Mouse (Mus musculus): Measurements from ENCODE around the gene Dph3.
"Not testable (repeated sequence)": the region's sequence is repeated elsewhere in the genome, so short reads cannot be mapped to it uniquely, and the experiment has no call there.

The Dph3 gene

DNA sequence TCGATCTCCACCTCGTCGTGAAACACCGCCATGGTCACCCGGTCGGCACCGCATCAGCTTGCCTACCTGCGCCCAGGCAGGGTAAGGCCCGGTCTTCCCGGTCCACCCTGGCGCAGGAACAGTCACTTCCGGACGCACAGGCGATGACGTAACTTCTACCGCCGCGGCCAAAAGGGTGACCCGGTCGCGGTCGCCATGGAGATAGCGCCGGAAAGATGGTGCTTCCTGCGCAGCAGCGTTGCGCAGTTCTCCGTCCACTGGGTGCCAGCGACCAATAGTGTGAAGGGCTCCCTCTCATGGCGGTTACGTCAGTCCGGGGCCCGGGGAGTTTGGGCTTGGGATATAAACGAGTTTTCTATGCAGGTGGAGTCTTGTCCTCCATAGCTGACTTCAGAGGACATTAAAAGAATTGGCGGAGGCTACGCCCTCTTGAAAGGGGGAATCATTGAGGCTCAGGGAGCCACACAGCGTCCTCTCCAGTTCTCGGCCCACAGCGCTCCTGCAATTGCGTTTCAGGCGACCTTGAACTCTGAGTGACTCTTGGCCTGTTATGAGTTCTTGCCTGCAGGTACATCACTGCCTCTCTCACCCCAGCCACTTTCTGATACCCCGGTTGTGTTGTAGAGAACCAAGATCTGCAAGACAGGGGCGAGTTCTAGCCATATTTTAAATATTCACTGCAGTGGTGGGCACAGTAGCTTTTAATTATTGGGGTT is at the start of gene Dph3:
Gene Dph3, minus strand, starts transcription at position 244 of the 716 bp plus-strand sequence.
- in situ Hi-C loops (cut with MboI, MseI), result loop anchor here (5.0 kb wide), 1 partner anchor 72 kb away; the partner anchor contains the start of gene Ncoa4

DNA sequence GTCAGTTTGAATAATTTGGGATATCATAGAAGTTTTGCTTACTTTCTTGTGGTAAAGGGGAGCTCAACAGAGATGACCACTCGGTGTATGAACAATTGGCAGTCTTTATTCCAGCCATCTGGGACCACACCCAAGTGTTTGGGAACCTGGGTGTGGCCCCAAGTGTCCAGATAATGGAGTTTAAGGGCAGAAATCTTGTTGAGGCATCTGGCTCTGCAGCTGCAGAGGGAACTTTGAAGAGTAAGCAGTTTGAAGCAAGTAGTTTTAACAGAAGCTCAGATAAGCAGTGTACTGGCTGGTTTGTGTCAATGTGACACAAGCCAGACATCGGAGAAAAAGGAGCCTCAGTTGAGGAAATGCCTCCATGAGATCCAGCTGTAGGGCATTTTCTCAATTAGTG is 48.8 kb upstream of the Dph3 start:
- in situ Hi-C loops (cut with MboI, MseI), result no loop called here

DNA sequence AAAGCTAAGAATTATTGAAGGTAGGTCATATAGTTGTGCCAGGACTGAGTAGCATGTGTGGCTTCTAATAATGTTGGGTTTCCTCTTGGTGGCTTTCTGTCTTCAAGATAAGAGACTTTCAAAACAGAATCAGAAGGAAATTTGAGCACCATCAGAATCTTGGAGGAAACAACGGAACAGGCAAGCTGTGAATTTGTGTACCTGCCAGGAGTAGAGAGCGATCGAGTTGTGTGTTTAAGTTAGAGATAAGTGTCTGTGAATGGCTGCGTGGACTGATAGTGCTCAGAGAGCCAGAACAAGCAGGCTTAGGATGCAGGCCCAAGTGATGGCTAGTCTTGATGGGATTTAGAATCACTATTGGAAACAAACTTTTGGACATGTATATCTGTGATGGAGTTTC is 46.3 kb upstream of the Dph3 start:
- in situ Hi-C loops (cut with MboI, MseI), result no loop called here

DNA sequence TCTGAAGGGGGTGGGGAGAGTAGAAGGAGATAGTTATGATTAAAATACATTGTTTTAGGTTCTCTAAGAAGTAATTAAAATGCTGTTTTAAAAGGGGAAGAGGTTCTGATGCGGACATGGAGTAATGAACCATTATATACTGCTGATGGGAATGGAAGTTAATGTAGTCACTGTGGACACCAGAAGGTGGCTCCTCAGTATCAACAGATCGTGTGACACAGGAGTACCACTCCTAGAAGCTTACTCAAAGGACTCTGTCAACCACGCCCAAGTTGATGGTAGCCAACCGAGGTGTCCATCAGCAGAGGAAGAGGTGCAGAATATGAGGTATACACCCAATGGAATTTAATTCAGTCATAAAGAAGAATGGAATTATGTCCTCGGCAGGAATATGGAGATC is 42.9 kb upstream of the Dph3 start:
- in situ Hi-C loops (cut with MboI, MseI), result no loop called here

DNA sequence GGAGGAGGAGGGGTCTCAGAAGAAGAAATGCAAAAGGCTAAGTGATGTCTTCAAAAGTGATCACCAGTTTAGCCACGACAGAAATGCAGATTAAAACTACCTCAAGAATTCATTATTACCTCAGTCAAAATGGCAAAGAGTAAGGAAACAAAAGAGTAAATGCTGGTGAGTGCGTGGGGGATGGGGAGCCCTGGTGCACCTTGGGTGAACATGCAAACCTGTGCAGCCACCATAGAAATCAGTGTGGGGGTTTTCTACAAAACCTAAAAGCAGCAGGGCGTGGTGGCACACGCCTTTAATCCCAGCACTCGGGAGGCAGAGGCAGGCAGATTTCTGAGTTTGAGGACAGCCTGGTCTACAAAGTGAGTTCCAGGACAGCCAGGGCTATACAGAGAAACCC is 39.7 kb upstream of the Dph3 start:
- in situ Hi-C loops (cut with MboI, MseI), result not testable (repeated sequence)

DNA sequence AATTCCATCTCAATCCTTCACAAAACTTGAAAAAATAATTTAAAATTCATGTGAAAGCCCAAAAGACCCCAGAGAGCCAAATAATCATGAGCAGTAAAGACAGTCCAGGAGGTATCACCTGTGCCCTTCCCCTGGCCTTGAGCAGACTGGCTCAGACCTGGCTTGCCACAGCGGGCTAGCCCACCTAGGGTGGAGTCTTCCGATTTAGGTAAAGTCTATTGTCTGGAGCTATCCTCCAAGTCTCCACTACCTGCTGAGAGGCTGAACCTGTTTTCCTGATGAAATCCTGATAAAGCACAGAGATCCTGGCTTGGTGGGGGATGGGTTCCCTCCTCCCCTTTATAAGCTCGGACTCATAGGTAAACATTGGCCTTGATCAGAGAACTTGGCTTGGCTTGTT is 38.7 kb upstream of the Dph3 start:
- in situ Hi-C loops (cut with MboI, MseI), result no loop called here

DNA sequence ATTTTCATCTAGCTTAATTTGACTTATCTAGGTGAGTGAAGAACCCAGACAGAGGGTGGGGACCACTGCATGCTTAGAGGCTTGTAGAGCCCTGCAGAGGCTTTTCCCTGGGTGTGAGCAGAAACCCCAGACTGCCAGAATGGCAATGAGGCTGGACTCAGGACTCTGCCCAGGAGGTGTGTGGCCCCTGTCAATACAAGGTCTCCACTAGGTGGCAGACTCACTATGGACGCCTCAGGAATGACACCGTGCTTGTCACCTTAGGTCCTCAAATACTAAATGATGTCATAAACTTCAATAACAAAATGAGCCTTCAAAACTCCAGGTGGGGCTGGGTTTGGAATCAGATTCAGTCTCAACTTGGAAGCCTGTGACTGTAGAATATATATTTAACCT is 36.4 kb upstream of the Dph3 start:
- in situ Hi-C loops (cut with MboI, MseI), result no loop called here

DNA sequence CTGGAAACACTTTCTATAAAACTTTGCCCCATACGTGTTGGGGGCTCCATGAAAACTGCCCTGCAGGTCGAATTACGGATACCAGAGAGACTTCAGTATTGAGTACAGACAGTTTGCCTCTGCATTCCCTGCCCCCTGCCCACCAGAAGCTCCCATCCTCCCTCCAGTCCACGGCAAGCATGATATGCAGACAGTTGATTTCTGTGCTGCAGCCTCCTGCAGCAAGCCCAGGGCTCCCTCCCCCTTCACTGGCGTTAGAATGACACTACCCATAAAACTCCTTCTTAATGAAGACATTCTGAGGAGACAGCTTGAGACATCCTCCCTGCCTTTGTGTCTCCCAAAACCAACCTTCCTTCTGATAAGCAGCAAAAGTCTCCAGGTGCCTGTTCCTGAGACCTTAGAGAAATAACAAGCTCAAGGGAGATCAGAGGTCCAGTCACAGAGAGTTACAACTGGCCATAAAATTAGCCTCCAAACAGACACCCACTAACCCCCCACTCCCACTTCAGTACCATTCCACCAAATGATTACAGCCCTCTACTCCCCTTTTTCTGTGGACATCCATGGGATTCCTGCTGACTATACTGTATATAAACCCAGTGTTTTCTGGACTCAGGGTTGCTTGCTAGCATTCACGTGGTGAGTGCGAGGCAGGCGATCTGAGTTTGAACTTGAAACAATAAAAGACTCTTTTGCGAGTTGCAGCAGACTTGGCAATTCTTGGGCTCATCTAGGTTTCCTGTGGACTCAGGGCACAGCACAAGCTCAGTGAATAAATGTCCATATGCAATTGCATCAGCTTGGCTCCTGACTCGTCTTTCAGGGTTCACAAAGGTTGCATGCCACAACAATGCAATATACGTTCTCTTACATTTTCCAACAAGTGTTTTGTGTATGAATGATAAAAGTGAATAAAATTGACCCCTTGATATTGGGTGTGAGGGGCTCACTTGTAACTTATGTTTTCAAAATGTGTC is 35.7 kb upstream of the Dph3 start:
- in situ Hi-C loops (cut with MboI, MseI), result no loop called here

DNA sequence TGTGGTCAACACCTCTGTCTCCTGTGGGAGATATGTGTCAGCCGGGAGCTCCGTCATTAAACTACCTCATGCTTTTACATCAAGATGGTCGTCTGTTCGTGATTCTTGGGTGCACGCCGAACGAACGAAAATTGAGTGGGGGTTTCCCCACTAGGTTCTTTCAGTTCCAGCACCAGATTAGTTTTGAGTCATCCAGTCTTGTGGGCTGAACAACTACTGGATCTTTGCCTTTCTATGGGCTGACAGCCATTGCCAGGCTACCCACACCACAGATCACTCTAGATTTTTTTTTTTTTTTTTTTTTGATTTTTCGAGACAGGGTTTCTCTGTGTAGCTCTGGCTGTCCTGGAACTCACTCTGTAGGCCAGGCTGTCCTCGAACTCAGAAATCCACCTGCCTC is 26.6 kb upstream of the Dph3 start:
- in situ Hi-C loops (cut with MboI, MseI), result not testable (repeated sequence)

DNA sequence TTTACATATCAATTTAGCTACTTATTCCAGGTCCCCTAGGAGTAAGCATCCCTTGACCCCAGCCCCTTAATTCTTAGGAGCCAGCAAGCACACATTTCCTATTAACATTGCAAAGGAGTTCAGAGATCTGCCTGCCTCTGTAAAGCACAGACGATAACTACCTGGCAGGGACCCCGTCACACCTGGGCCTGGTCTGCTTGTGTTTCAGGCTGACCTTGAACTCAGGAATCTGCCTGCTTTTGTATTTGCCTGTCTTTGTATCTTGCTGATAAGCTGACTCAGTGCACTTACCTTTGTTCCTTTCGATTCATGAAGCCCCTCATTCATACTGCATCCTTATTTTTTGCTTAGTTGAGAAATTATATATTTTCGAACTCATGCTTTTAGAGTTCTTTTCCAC is 21.4 kb upstream of the Dph3 start:
- in situ Hi-C loops (cut with MboI, MseI), result loop anchor here (10.0 kb wide), 1 partner anchor 1732 kb away; no protein-coding TSS in a partner anchor

DNA sequence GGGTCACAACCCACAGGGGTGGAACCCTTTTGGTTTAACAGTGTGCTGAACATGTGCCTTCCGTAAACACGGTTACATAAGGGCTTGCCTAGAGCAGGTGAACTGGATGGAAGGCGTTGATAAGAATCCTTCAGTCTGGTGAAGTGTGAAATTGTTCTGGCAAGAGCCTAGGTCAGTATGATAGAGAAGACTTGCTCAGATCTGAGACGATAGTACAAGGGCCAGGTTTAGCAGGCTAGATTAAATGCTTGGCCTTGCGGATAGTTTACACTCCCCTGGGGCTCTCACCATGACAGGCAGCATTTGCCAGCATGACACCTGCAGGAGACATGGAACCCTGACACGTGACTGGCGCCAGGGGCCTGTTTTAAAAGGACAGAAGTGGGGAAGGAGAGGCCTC is 20.1 kb upstream of the Dph3 start:
- in situ Hi-C loops (cut with MboI, MseI), result loop anchor here (10.0 kb wide), 1 partner anchor 1731 kb away; no protein-coding TSS in a partner anchor

DNA sequence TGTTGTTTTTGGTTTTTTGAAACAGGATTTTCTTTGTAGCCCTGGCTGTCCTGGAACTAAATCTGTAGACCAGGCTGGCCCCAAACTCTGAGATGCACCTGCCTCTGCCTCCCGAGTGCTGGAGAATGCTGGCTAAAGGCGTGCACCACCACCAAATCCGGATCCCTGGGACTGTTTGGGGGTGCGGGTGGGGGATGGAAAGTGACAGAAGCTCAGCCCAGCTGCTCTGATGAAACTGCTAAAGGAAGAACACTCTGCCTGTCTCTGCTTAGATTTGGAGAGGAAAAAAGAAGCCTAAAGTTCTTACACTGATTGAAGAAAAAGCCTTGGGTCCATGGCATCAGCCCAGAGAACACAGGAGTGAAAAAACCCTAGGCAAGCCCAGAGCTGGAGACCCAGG is 18.0 kb upstream of the Dph3 start:
- in situ Hi-C loops (cut with MboI, MseI), result loop anchor here (10.0 kb wide), 1 partner anchor 1729 kb away; no protein-coding TSS in a partner anchor

DNA sequence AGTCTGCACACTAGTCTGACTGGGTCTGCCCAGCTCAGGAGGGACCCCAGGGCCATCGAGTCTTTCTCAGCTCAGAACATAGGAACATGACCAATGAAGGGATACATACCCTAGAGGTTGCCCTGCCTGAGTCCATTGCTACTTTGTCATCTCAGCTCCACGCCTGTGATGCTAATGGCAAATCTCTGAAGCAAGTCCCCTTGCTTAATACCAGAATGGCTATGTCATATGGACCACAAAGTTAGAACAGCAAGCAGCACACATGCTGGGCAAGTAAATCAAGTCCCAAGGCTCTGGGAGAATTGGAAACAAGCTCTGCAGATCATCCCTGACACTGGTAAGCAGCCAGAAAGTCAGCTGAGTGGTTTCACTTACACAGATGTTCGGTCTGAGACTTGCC is 13.4 kb upstream of the Dph3 start:
- in situ Hi-C loops (cut with MboI, MseI), result no loop called here

DNA sequence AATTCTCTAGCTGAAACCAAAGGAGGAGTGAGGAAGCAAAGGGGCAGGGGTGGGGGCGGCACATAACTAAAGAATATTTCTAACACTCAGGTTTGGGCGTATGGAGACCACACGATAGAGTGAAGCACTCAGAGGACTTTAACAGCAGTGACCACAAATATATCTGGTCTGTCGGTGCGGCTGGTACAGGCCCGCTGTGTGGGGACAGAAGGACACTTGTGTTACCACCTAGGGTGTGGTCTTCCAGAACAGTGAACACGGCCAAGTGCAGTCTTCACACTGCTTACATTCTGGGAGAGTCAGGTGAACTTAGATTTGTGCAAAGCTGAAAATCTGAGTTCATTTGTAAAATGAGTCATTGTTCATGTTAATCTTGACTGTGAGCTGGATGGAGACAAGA is 12.2 kb upstream of the Dph3 start:
- in situ Hi-C loops (cut with MboI, MseI), result no loop called here

DNA sequence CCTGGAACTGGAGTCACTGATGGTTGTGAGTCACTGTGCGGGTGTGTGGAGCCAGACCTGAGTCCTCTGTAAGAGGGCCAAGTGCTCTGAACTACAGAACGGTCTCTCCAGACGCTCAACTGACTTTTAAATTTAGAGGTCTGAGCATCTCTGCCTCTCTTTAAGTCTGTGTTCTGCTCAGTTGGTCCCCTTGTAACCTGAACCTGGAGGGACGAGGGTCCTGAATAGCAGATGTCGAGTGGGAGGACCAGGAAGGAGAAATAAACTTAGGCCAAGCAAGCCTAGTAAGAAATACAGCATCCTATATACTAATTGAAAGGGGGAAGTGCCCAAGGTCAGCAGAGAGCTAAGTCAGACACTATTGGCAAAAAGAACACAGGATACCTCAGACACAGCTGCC is 11.2 kb upstream of the Dph3 start:
- in situ Hi-C loops (cut with MboI, MseI), result no loop called here

DNA sequence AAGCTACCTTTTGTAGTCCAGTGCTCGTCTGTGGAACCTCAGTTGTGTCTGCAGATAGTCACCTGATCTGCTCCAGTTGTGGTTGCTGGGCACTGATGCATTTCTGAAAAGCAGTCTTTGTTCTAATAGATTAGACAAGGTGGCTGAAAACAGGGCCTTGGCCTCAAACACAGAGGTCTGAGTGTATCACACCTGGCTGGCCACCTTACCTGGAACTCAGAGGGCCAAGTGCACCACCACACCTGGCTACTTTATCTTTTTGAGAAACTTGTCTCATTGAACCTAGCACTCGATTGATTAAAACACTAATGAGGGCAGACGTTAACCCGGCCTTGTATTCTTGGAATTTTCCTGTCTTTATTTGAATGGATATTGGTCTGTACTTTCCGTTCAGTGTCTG is 10.1 kb upstream of the Dph3 start:
- in situ Hi-C loops (cut with MboI, MseI), result no loop called here

DNA sequence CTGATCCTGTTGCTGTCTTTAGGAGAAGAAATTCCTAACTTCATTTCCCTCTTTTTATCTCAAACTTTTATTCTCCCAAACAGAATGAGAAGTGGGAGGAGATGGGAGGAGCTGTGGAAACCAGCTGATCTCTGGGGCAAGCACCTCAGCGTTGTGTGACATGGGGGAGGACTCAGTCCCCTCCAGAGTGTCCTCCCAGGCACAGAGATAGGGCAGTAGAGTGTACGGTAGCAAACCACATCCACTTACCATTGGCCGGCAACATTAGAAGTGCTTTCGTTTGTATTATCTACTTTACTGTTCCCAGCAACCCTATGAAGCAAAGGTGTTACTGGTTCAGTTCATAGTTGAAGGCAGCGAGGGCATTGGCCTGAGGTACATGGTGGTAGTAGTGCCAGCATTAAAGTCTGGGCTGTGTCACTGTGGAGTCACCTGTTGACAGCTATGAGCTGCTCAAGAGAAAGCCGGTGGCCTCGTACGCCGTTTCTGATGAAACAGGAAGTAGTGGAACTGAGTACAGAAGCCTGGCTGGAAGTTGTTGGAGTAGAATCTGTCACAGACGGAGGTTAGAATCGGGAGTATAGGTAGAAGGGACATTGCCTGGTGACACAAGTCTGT is 8.1 kb upstream of the Dph3 start:
- in situ Hi-C loops (cut with MboI, MseI), result no loop called here

DNA sequence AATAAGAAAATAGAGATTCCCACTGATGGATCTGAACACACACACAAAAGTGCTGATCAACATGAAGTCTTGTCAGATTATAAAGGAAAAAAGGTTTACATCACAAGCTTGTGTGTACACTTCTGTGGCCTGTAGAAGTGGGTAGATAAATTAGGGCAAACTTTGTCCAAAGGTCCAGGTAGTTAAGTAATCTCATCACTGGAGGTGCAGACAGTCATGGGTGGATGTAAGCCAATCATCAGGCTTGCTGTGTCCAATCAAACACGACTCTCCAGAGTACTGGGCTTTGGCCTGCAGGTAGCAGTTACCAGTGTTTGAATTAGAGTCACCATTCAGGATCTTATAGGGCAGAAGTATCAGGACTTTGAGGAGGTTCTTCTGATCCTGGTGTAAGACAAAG is 7.5 kb upstream of the Dph3 start:
- in situ Hi-C loops (cut with MboI, MseI), result no loop called here

DNA sequence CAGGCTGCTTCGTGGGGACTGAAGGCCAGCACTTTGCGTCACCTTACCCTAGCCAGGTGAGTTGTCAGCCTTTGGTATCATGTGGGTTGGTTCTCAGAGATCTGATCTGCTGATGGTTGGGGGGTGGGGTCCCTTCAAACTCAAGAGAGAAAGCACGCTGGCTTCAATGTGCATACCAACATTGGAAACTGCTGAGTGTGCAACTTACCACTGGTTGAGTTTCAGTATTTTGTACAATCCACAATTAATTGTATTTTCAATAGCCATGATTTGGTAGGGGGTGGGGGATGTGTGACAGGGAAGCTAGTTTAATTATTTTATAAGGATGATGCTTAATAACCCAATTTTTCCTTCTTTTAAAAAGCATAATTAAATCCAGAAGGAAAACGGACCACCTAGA is 6.2 kb upstream of the Dph3 start:
- in situ Hi-C loops (cut with MboI, MseI), result no loop called here

DNA sequence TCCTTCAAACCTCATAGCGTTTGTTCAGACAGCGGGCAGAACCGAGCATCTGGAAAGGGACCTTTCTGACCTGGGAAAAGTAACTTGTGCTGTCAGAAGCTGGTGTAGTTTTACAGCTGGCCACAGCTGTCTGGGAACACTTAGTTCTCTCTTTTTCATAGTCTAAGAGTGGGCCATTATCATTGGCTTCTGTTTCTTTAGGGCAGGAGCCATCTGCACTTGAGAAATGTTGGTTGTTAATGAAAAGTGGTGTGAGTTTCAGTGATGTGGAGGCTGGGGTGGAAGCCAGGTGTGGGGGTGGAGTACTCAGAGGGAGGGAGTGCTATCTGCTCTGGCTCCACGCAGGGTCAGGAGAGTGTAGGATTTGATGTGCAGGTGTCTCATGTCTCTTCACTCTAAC is 5.6 kb upstream of the Dph3 start:
- in situ Hi-C loops (cut with MboI, MseI), result no loop called here

DNA sequence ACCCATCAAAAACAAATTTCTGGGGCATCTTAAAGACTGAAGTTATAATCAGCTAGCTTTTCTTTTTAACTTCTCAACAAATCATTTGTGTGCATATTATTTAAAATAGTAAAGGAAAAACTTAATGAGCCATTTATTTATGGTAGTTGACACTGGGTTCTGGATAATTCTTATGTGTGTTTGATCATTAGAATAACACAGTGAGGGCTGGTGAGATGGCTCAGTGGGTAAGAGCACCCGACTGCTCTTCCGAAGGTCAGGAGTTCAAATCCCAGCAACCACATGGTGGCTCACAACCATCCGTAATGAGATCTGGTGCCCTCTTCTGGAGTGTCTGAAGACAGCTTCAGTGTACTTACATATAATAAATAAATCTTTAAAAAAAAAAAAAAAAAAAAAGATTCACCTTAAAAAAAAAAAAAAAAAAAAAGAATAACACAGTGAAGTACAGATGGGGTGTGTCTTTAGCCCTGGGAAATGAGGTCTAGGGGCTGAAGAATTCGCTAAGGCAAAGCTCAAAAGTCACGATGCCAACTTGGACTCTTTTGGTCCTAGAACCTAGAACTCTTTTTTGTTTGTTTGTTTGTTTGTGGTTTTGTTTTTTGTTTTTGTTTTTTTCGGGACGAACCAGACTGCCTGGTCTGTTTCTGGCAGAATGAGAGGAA is 2.2 kb upstream of the Dph3 start:
- in situ Hi-C loops (cut with MboI, MseI), result loop anchor here (5.0 kb wide), 1 partner anchor 70 kb away; the partner anchor contains the start of gene Ncoa4

DNA sequence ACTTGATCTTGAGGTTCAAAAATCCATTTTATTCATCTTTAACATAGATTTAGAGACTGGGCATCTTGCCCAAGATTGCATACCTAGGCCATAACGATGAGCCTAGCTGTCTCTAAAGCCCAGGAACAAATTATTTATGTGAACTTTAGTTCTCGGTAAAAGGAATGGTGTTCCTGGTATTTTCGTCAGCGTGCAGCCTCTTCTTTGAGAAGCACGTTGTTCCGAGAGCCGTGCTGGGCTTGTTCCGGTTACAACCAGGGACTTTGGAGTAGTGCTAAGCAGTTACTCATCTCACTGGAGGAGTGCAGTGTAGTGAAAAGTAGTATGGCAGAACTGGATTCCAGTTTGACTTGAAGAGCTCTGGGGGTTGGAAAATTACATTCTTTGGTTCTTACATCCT is 697 bp upstream of the Dph3 start:
- in situ Hi-C loops (cut with MboI, MseI), result loop anchor here (5.0 kb wide), 1 partner anchor 71 kb away; the partner anchor contains the start of gene Ncoa4
